Mouse (Mus musculus) heart, postnatal 0 days (tissue): ENCODE results near the gene Kxd1. TPM values are rescaled to one million over a fixed set of nuclear protein-coding genes. Genes with fewer than 3 reads are reported as not detected.

Experiments
- ATAC-seq: fragments of 200-750 bp; cut with Nextera tagmentation; 2 replicates; pipeline ENCODE4 v1.8.0; 2017; ENCODE audit warnings: low read depth, moderate number of reproducible peaks, moderate library complexity; ENCODE audit not compliant: insufficient read depth
- DNase-seq: peaks from one replicate; pipeline ENCODE4 v3.0.0-alpha.2; 2016; ENCODE audit warnings: low spot score
- H3K27ac ChIP-seq: fragments of 300-500 bp; sonication (generic); 2 replicates; pipeline ENCODE4 v1.5.1; 2014; ENCODE audit warnings: low read depth, mild to moderate bottlenecking
- H3K27me3 ChIP-seq: fragments of 300-500 bp; sonication (generic); 2 replicates; pipeline ENCODE4 v1.6.1; 2014; ENCODE audit warnings: low read length, mixed read lengths; ENCODE audit not compliant: control insufficient read depth, insufficient read depth
- H3K36me3 ChIP-seq: fragments of 300-500 bp; sonication (generic); replicated peaks from 2 replicates; pipeline ENCODE4 v1.6.1; 2014; ENCODE audit warnings: low read length, mixed read lengths; ENCODE audit not compliant: control insufficient read depth, insufficient read depth
- H3K4me1 ChIP-seq: fragments of 300-500 bp; sonication (generic); 2 replicates; pipeline ENCODE4 v1.6.1; 2014; ENCODE audit warnings: antibody characterized with exemption; ENCODE audit not compliant: control insufficient read depth, insufficient read depth
- H3K4me2 ChIP-seq: fragments of 300-500 bp; sonication (generic); 2 replicates; pipeline ENCODE4 v1.6.1; 2014; ENCODE audit warnings: low read depth, mild to moderate bottlenecking, low read length, moderate library complexity
- H3K4me3 ChIP-seq: fragments of 300-500 bp; sonication (generic); 2 replicates; pipeline ENCODE4 v1.5.1; 2014; ENCODE audit warnings: low read depth, low read length
- H3K9ac ChIP-seq: fragments of 300-500 bp; sonication (generic); replicated peaks from 2 replicates; pipeline ENCODE4 v1.6.1; 2014; ENCODE audit warnings: low read depth, low read length, mixed read lengths
- H3K9me3 ChIP-seq: fragments of 300-500 bp; sonication (generic); replicated peaks from 2 replicates; pipeline ENCODE4 v1.6.1; 2016; ENCODE audit warnings: low read length; ENCODE audit not compliant: control insufficient read depth
- CTCF ChIP-seq: IDR thresholded peaks from 2 replicates; pipeline ENCODE4 v1.5.1; 2016; ENCODE audit warnings: antibody characterized with exemption, control low read depth, low read depth
- EP300 ChIP-seq: IDR thresholded peaks from 2 replicates; pipeline ENCODE4 v1.6.1; 2016; ENCODE audit warnings: antibody characterized with exemption, low read depth
- WGBS: fragments of 180-500 bp; shearing (Covaris S2); extraction: QIAGEN DNeasy Blood & Tissue Kit; methylation state at CpG from one replicate; pipeline ENCODE4 v1.1.7; 2014; 5-methylcytosine and 5-hydroxymethylcytosine counted together
- polyA plus RNA-seq: library from polyadenylated mRNA; unstranded; fragments of >200 nt; fragmentation: Nextera tagmentation; extraction: Ambion mirVana; gene quantifications from 2 replicates; pipeline ENCODE4 v1.2.1, GENCODE M21; 2015
- total RNA-seq: library from RNA; depleted of rRNA; stranded (reverse); fragments of >200 nt; gene quantifications from 2 replicates; pipeline ENCODE4 v1.2.3, GENCODE M21; 2014; ENCODE audit warnings: low replicate concordance

Gene Kxd1
- total and polyA plus RNA-seq, 2 experiments from 2014 or later, result 93.5 to 120 TPM

DNA sequence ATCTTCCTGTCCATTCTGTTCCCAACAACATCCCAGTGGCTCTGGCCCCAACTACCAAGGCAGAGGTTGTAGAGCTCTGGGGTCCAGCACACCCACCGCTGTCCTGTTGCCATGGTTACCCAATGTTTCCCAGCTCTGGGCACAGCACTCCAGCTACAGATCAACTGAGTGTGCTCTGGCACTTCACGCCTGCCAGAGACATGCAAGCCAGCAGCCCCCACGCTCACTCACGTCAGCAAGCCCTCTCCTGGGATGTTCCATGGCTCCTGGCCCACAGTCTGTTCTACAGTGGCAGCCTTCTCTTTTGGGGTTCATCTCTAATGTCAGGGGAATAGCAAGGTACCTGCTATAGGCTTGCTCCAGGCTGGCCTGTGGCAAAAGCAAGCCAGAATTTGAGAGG is 64.5 kb downstream of the Kxd1 start:
- Histone ChIP-seq H3K36me3 (no peaks in the 10 kb centered on the region), H3K4me2 (no peak overlapping the region), H3K27me3 (no peaks in the 10 kb centered on the region), H3K4me3 (no peak overlapping the region), H3K4me1 (peaks cover 26% of the 10 kb centered on the region), H3K9ac (no peak overlapping the region), H3K9me3 (no peaks in the 10 kb centered on the region), H3K27ac (no peak overlapping the region)
- no peak for TF ChIP-seq EP300
- no peak for TF ChIP-seq CTCF
- ATAC-seq, result no peak
- no peak for DNase-seq
- WGBS, result 67% methylated on average over 4 of the region's 4 CpGs

DNA sequence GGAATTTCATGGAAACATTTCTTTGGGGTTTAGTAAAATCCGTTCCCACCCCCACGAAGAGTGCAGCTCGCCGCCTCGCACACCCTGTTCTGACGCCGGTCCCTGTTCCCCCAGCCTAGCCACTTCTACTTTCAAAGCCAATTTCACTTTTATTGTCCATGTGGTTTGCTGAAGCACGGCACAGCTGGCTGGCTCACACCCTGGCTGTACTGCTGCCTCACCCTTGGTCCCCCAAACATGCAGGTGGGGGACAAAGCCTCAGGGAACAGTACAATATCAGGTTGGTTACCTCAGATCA is 65.3 kb downstream of the Kxd1 start:
- H3K27ac ChIP-seq, result no peak overlapping the region
- H3K27me3 ChIP-seq, result no peaks in the 10 kb centered on the region
- no peak overlapping the region for H3K4me2 ChIP-seq
- no peak for DNase-seq
- H3K9me3 ChIP-seq, result no peaks in the 10 kb centered on the region
- H3K4me3 ChIP-seq, result no peak overlapping the region
- 88% methylated on average over 8 of the region's 8 CpGs for WGBS
- peaks cover 18% of the 10 kb centered on the region for H3K4me1 ChIP-seq
- H3K36me3 ChIP-seq, result no peaks in the 10 kb centered on the region
- no peak for ATAC-seq
- no peak overlapping the region for H3K9ac ChIP-seq
- no peak for TF ChIP-seq EP300
- no peak for TF ChIP-seq CTCF

DNA sequence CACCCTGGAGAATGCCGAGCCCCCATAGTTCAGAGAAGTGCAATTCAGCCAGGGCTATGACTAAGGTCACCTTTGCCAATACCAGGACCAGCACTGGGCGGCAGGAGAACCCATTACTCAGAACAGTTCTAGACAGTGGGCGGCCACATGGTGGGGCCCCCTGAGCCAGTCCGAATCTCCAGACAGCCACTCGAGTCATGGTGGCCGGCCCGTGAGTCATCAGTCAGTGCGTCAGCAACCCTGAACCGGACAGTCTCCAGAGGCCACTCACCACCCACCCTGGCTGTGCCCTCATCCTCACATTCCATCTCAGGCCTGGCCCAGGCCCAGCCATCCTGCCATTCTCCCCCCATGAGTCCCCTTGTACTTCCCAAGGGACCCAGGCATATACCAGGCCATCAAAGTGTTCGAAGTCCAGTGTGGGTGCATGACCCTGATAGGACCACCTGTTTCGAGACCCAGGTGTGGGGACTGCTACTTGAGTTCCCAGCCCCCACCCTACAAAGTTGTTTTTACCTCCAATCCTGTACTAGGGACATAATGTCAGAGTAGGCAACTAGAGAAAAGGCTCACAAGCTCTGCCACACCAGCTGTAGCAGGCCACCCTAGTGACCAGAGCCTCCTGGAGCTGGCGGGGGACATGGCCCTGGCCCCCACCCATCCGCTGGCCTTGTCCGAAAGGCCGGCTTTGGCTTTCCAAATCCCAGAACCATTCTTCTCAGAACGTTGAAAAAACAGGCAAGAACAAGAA is 65.8 kb downstream of the Kxd1 start:
- H3K27me3 ChIP-seq, result no peaks in the 10 kb centered on the region
- H3K4me1 ChIP-seq, result peaks cover 12% of the 10 kb centered on the region; the same call in 1 of the 2 replicates
- no peaks in the 10 kb centered on the region for H3K9me3 ChIP-seq
- no peaks in the 10 kb centered on the region for H3K36me3 ChIP-seq
- no peak overlapping the region for H3K9ac ChIP-seq
- H3K27ac ChIP-seq, result no peak overlapping the region
- no peak overlapping the region for H3K4me3 ChIP-seq
- TF ChIP-seq EP300, result no peak
- TF ChIP-seq CTCF, result no peak
- 82% methylated on average over 16 of the region's 16 CpGs for WGBS
- ATAC-seq (0 out of 2 replicates have a peak, but pooled peaks have one; percentile 12), DNase-seq (no peak)
- H3K4me2 ChIP-seq, result no peak overlapping the region

DNA sequence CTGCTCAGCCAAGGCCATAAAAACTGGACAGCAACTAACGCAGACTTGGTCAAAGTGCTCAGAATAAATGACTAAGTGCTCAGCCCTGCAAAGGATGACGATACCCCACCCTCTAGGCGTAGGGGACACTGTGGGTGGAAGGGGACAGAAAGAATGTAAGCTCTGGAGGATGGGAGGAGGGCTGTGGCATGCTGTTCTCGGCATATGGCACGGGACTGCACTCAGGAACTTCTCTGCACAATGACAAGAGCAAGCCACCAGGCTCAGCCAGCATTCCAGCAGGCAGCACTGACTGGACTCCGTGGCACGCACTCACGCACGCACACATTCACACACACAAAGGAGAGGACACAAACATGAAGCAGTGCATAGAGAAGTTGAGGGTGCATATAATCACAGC is 67.2 kb downstream of the Kxd1 start:
- DNase-seq, result peak; percentile 24
- H3K9ac ChIP-seq, result no peak overlapping the region
- 40% methylated on average over 9 of the region's 9 CpGs for WGBS
- ATAC-seq, result peak; percentile 50
- peaks cover 5% of the 10 kb centered on the region; the same call in 1 of the 2 replicates for H3K4me1 ChIP-seq
- no peak overlapping the region for H3K27ac ChIP-seq
- TF ChIP-seq EP300, result no peak
- TF ChIP-seq CTCF, result no peak
- no peak overlapping the region for H3K4me3 ChIP-seq
- H3K9me3 ChIP-seq, result no peaks in the 10 kb centered on the region
- no peaks in the 10 kb centered on the region for H3K36me3 ChIP-seq
- no peaks in the 10 kb centered on the region for H3K27me3 ChIP-seq
- H3K4me2 ChIP-seq, result no peak overlapping the region

DNA sequence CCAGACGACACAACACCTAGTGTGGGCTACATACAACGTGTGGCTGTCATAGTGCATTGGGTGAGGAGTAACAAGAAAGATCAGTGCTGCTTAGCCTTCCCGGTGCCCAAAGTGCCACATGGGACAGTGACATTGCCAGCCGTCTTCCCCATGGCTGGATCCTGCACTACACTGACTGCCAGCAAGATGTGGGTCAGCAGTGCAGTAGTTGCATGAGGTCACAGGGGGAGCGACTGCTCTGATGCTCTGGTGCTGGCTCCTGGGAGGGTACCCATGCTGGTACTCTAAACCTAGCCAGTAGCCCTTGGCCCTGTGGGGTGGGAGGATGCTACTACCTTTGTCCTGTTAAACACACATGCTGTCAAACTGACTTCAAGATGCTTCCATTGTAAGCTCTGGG is 67.6 kb downstream of the Kxd1 start:
- Histone ChIP-seq H3K27me3 (no peaks in the 10 kb centered on the region), H3K9me3 (no peaks in the 10 kb centered on the region), H3K4me3 (no peak overlapping the region), H3K9ac (no peak overlapping the region), H3K27ac (no peak overlapping the region), H3K4me1 (peaks cover 5% of the 10 kb centered on the region; the same call in 1 of the 2 replicates), H3K4me2 (no peak overlapping the region), H3K36me3 (no peaks in the 10 kb centered on the region)
- DNase-seq (no peak), ATAC-seq (no peak)
- TF ChIP-seq CTCF (no peak), EP300 (no peak)
- 76% methylated on average over 5 of the region's 5 CpGs for WGBS

DNA sequence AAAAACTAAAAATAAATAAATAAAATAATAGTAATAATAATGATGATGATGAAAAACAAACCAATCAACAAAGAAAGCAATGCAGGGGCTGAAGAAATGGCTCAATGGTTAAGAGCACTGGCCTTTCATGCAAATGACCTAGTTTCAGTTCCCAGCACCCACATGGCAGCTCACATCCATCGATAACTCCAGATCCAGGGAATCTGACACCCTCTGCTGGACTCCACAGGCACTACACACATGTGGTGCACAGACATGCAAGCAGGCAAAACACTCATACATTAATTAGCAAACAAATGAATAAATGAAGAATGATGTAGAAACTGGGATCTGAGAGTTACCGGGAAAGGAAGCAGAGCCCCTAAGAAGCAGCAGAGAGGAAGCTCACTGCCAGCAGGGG is 68.1 kb downstream of the Kxd1 start:
- ATAC-seq (no peak), DNase-seq (no peak)
- TF ChIP-seq EP300, result no peak
- TF ChIP-seq CTCF, result no peak
- Histone ChIP-seq H3K9ac (no peak overlapping the region), H3K36me3 (no peaks in the 10 kb centered on the region), H3K4me1 (peaks cover 5% of the 10 kb centered on the region; the same call in 1 of the 2 replicates), H3K4me2 (no peak overlapping the region), H3K27me3 (no peaks in the 10 kb centered on the region), H3K4me3 (no peak overlapping the region), H3K27ac (no peak overlapping the region), H3K9me3 (no peaks in the 10 kb centered on the region)
- 94% methylated on average over 2 of the region's 2 CpGs for WGBS
